Mouse (Mus musculus) frontal cortex, adult 2 months (tissue): ENCODE measurements around the gene Plek. TPM values are rescaled to one million over a fixed set of nuclear protein-coding genes. Genes with fewer than 3 reads are reported as not detected.

Experiments used
- DNase-seq, 2 experiments: peaks; one replicate each; pipeline ENCODE4 v3.0.0; 2022; ENCODE audit warnings: low spot score in 1 of 2; ENCODE audit errors: extremely low spot score in 1 of 2
- polyA plus RNA-seq: library from polyadenylated mRNA; depleted of rRNA; stranded (reverse); fragments of >200 nt; gene quantifications from 2 replicates; pipeline ENCODE4 v1.2.3, GENCODE M21; 2012

Plek gene
- polyA plus RNA-seq, 1 experiment, result 8.5 TPM

DNA sequence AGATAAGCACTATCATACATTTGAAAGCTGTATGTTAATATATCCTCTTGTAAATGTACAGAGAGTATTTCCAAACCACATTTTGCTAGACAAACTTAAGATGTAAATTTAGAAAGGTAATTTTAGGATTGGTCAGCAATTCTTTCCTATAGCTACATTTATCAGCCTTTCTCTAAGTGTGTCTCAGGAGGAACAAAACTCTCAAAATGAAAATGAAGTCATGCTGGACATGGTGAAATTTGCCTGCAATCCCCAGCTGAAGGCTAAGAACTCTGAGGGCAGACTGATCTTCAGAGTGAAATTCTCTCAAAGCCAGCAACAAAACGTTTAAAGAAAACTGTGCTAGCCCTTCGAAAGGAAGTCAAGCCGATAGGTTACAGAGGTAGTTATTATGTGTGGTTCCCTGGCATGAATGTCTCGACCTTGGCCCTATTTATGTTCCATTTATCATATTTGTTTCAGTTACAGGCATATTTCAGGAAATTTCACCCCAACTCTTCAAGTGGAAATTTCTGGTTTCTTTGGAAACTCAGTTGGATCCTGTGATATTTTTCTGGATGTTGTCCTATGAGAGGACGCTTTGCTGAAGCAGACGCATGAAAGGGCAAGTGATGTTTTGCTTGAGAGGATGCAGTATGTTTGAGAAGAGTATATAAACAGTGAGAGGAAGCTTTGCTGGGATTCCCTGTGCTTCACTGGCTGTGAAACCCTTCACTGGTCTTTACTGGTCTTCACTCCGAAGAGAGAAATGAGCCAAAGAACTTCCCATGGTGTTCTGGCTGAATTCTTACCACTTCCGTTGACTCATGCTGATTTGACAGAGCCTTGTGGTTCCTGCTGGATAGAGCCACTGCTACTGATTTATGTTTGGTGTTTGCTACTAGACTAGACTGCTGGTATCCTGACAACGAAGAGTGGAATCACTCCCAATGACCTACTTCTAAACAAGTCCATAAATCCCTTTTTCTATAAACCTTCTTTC lies 51.5 kb downstream of the Plek start:
- no peak for DNase-seq

GRCm38 (mm10) chr11:16999933-17000332 lies 52.2 kb downstream of the Plek start:
- DNase-seq, result no peak

- no peak for DNase-seq
Measured at GRCm38 (mm10) chr11:16999387-16999786, 52.8 kb downstream of the Plek start.

GRCm38 (mm10) chr11:16997465-16997864 lies 54.7 kb downstream of the Plek start:
- DNase-seq, result no peak

DNA sequence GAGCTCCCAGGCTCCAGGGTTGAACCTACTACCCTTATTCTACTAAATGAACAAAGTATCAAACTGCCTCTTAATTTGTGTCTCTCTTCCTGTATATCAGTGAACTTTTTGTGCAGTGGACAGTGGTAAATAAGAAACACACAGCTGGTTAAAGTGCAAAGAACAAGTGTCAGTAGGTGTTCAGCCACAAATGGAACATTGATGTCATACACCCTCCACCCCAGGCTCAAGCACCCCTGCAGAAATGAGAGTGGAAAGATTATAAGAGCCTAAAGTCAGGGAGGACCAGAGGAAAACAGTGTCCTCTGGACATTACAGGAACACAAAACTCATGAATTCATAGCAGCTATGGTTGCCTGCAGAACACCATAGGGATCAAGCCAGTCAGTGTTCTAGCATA lies 55.4 kb downstream of the Plek start:
- no peak for DNase-seq

GRCm38 (mm10) chr11:16992880-16993279 lies 59.3 kb downstream of the Plek start:
- no peak for DNase-seq

- peak in 1 of 2 experiments; percentile 20 for DNase-seq
Measured at GRCm38 (mm10) chr11:16989885-16990284, 62.3 kb downstream of the Plek start.

- DNase-seq, result no peak
Measured at GRCm38 (mm10) chr11:16987745-16988328, 64.3 kb downstream of the Plek start.

DNA sequence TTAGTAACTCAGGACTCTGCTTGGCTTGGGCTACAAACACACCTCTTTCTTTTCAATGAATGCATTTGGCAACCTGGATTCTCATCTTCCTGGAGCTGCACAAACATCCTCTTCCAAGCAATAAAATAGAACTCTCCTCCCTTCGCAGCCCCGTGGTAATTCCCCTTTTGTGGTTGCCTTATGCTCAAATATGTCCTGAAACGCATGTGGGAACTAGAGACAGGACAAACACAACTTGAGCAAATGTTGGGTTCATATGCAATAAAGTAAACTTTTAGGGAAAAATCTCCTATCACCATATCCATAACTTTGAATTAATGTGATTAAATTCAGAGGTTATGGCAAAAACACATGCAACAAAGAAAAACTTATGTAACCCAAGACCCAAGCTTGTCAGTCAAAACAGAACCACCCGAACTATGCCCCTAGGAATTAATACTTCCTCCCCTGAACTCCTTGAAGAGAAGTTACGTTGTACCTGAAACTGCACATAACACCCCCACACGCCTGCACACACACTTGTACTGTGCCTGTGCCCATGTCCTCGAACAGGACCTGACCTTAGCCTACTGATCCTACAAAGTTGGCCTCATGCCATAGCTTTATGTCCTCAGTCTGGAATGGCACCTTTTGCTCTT lies 65.5 kb downstream of the Plek start:
- no peak for DNase-seq

DNA sequence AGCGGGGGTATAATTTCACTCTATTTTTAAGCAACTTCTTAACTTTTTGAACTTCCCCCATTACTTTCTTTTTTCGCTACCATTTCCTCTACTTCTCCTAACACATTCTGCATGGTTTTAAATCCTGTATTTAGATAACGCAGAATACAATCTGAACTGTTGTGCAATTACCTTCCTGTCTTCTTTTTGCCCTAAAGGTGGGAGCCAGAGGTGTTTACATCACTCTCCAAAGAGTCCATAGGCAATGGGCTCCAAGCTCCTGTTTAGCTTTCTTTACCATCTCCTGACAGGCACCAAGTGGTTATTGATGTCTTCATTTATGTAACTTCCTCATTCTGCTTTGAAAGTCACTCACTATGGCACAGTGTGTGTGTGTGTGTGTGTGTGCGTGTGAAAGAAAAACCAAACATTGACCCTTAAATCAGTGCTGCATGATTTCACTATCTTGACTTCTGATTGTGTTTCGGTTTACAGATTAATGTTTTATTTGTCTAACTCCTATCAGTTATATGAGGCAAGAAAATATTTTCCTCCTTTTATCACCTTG lies 73.9 kb downstream of the Plek start:
- DNase-seq, result no peak

GRCm38 (mm10) chr11:16977611-16978010 lies 74.6 kb downstream of the Plek start:
- DNase-seq, result no peak

DNA sequence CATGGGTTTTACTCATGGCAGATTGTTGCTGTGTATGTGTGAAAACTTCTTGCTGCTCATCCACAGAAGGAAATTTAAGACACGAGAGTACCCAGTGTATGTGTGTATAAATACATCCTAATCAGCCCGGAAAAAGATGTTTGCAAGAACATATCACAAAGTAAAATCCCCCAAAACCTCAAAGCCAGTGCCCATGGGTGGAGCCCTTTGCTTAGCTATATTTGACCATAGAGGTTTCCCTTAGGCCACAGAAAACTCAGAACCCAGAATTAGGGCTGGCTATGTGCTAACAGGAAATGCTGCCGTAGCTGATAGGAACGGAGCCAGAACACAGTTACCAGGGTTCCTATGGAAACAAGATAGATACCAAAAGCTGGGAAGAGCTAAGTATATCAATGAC lies 75.2 kb downstream of the Plek start:
- no peak for DNase-seq

GRCm38 (mm10) chr11:16973086-16973485 lies 79.1 kb downstream of the Plek start:
- peak in 1 of 2 experiments; percentile 54 for DNase-seq

- no peak for DNase-seq
Measured at GRCm38 (mm10) chr11:16972027-16972426, 80.2 kb downstream of the Plek start.

GRCm38 (mm10) chr11:16969650-16970049 lies 82.5 kb downstream of the Plek start:
- DNase-seq, result no peak

- peak; percentile 20 to 76 for DNase-seq
Measured at GRCm38 (mm10) chr11:16967806-16968205, 84.4 kb downstream of the Plek start.

- no peak for DNase-seq
Measured at GRCm38 (mm10) chr11:16958520-16958919, 93.7 kb downstream of the Plek start.

GRCm38 (mm10) chr11:16957030-16957429 lies 95.2 kb downstream of the Plek start:
- DNase-seq, result no peak

GRCm38 (mm10) chr11:16956115-16956862 lies 95.9 kb downstream of the Plek start:
- DNase-seq, result no peak

GRCm38 (mm10) chr11:16951761-16952010 lies 100.5 kb downstream of the Plek start:
- no peak for DNase-seq
